ENCODE assay signal across 7 mouse cellular contexts in genomic region chr15:100598883-100599275, GRCm38 (mm10). TPM values are rescaled to one million over a fixed set of nuclear protein-coding genes. Genes with fewer than 3 reads are reported as not detected.
DNase-seq lines count a peak whose midpoint lies in the region; ATAC-seq lines count a peak whose summit lies in the region.

No protein-coding gene starts in this region.

- peak; percentile 54 for ATAC-seq in CD4-positive, CD25-positive, alpha-beta regulatory T cell, adult 4 months
- ATAC-seq in heart, embryonic 15.5 days (replicated peaks; ENCODE audit: insufficient number of reproducible peaks, insufficient read depth, low FRiP score, low read depth), result no peak; the same call in 1 of the 2 replicates

- peak overlapping the region; percentile 86 for H3K4me3 ChIP-seq in embryonic facial prominence, embryonic 10.5 days
- peak overlapping the region; percentile 93 for H3K4me3 ChIP-seq in heart, embryonic 15.5 days

- no peaks in the 10 kb centered on the region for H3K36me3 ChIP-seq in embryonic facial prominence, embryonic 10.5 days (replicated peaks)
- H3K36me3 ChIP-seq in heart, embryonic 15.5 days, result no peaks in the 10 kb centered on the region

- no peaks in the 10 kb centered on the region for H3K9me3 ChIP-seq in embryonic facial prominence, embryonic 10.5 days
- H3K9me3 ChIP-seq in heart, embryonic 15.5 days (replicated peaks), result no peaks in the 10 kb centered on the region

- H3K27ac ChIP-seq in embryonic facial prominence, embryonic 10.5 days (replicated peaks), result peak overlapping the region; percentile 90; the same call in 1 of the 2 replicates
- H3K27ac ChIP-seq in heart, embryonic 15.5 days, result peak overlapping the region; percentile 80

- DNase-seq in MEL-GATA-1-ER (ENCODE audit: extremely low read depth, low read depth), result peak; percentile 51
- DNase-seq in embryonic facial prominence, embryonic 10.5 days (ENCODE audit: low spot score), result peak; percentile 44
- DNase-seq in kidney, postnatal 14 days, result peak; percentile 73
- DNase-seq in lung, postnatal 36 days, result peak; percentile 78
- DNase-seq in right cerebral cortex, postnatal 14 days, result peak; percentile 50

- H3K4me2 ChIP-seq in heart, embryonic 15.5 days, result peak overlapping the region; percentile 99

- 2% methylated on average over 12 of the region's 12 CpGs for WGBS in embryonic facial prominence, embryonic 10.5 days
- WGBS in heart, embryonic 15.5 days, result under 1% methylated on average over 12 of the region's 12 CpGs

- peaks cover 27% of the 10 kb centered on the region for H3K4me1 ChIP-seq in embryonic facial prominence, embryonic 10.5 days
- H3K4me1 ChIP-seq in heart, embryonic 15.5 days (replicated peaks), result peaks cover 18% of the 10 kb centered on the region

- peak overlapping the region; percentile 95 for H3K9ac ChIP-seq in heart, embryonic 15.5 days

- peaks cover 73% of the 10 kb centered on the region for H3K27me3 ChIP-seq in embryonic facial prominence, embryonic 10.5 days (replicated peaks; ENCODE audit: low read depth, poor library complexity, severe bottlenecking)
- H3K27me3 ChIP-seq in heart, embryonic 15.5 days, result peaks cover 22% of the 10 kb centered on the region

RNA-seq across cellular contexts. Expression of gene Pou6f1, which starts 0.9 kb away (rescaled TPM):
- polyA plus RNA-seq in CD4-positive, CD25-positive, alpha-beta regulatory T cell, adult 4 months (2017; shearing (Covaris generic)), result 10 to 100 TPM; 13.3 to 17.4 TPM
- 3.7 and 5.4 TPM in 2 replicates for polyA plus RNA-seq in embryonic facial prominence, embryonic 10.5 days (2016; fragmentation: Nextera tagmentation; extraction: Ambion mirVana)
- polyA plus RNA-seq in heart, embryonic 15.5 days (2015; fragmentation: Nextera tagmentation; extraction: Ambion mirVana), result 4.3 and 5.1 TPM in 2 replicates

RNA-seq across cellular contexts. Expression of gene Dazap2, which starts 16.3 kb away (rescaled TPM):
- polyA plus RNA-seq in CD4-positive, CD25-positive, alpha-beta regulatory T cell, adult 4 months (2017; shearing (Covaris generic)), result 100 to 1,000 TPM; 682 to 766 TPM
- 200 and 212 TPM in 2 replicates for polyA plus RNA-seq in embryonic facial prominence, embryonic 10.5 days (2016; fragmentation: Nextera tagmentation; extraction: Ambion mirVana)
- polyA plus RNA-seq in heart, embryonic 15.5 days (2015; fragmentation: Nextera tagmentation; extraction: Ambion mirVana), result 201 and 225 TPM in 2 replicates

RNA-seq across cellular contexts. Expression of gene Smagp, which starts 37.9 kb away (rescaled TPM):
- not detected for polyA plus RNA-seq in CD4-positive, CD25-positive, alpha-beta regulatory T cell, adult 4 months (2017; shearing (Covaris generic))
- 4.9 and 7.3 TPM in 2 replicates for polyA plus RNA-seq in embryonic facial prominence, embryonic 10.5 days (2016; fragmentation: Nextera tagmentation; extraction: Ambion mirVana)
- 14.6 and 15.3 TPM in 2 replicates for polyA plus RNA-seq in heart, embryonic 15.5 days (2015; fragmentation: Nextera tagmentation; extraction: Ambion mirVana)

RNA-seq across cellular contexts. Expression of gene Tfcp2, which starts 47.1 kb away (rescaled TPM):
- polyA plus RNA-seq in CD4-positive, CD25-positive, alpha-beta regulatory T cell, adult 4 months (2017; shearing (Covaris generic)), result 1 to 10 TPM; 6.0 to 6.8 TPM
- 36.9 and 38.2 TPM in 2 replicates for polyA plus RNA-seq in embryonic facial prominence, embryonic 10.5 days (2016; fragmentation: Nextera tagmentation; extraction: Ambion mirVana)
- 15.8 and 20.1 TPM in 2 replicates for polyA plus RNA-seq in heart, embryonic 15.5 days (2015; fragmentation: Nextera tagmentation; extraction: Ambion mirVana)
